Mouse (Mus musculus) erythroblast, embryonic 14.5 days (primary cell): ENCODE measurements around the gene Ptdss2. TPM values are rescaled to one million over a fixed set of nuclear protein-coding genes. Genes with fewer than 3 reads are reported as not detected.
A peak's percentile ranks its signal among the peaks of the same experiment; 100 is the strongest.

Source experiments
- H3K27me3 ChIP-seq: 2 replicates; pipeline ENCODE4 v1.6.1; 2012; ENCODE audit warnings: inconsistent platforms; ENCODE audit not compliant: control insufficient read depth
- H3K36me3 ChIP-seq: 2 replicates; pipeline ENCODE4 v1.6.1; 2012; ENCODE audit warnings: mild to moderate bottlenecking, inconsistent platforms; ENCODE audit not compliant: control insufficient read depth
- H3K4me1 ChIP-seq: 2 replicates; pipeline ENCODE4 v1.6.1; 2012; ENCODE audit warnings: inconsistent platforms; ENCODE audit not compliant: control insufficient read depth
- H3K4me3 ChIP-seq: replicated peaks from 2 replicates; pipeline ENCODE3; 2012; ENCODE audit warnings: moderate library complexity, mild to moderate bottlenecking, inconsistent platforms
- H3K9me3 ChIP-seq: 2 replicates; pipeline ENCODE4 v1.6.1; 2012; ENCODE audit warnings: low read length, inconsistent platforms, mixed read lengths; ENCODE audit not compliant: control insufficient read depth
- GATA1 ChIP-seq: IDR thresholded peaks from 2 replicates; pipeline ENCODE4 v1.6.1; 2012; ENCODE audit warnings: low read length, inconsistent platforms, mixed read lengths
- TAL1 ChIP-seq: IDR thresholded peaks from 3 replicates; pipeline ENCODE4 v1.6.1; 2012; ENCODE audit warnings: low read length, inconsistent platforms, mixed read lengths
- polyA plus RNA-seq: library from polyadenylated mRNA; stranded (reverse); fragments of >175 nt; gene quantifications from 2 replicates; pipeline ENCODE4 v1.2.3, GENCODE M21; 2012

Ptdss2 gene
- polyA plus RNA-seq, 1 experiment, result 156 TPM

GRCm38 (mm10) chr7:141093950-141094349 lies 28.2 kb upstream of the Ptdss2 start:
- TF ChIP-seq GATA1, result no peak
- no peak for TF ChIP-seq TAL1
- H3K9me3 ChIP-seq, result no peaks in the 10 kb centered on the region
- H3K27me3 ChIP-seq, result peaks cover 24% of the 10 kb centered on the region
- no peak overlapping the region for H3K4me3 ChIP-seq
- peaks cover 53% of the 10 kb centered on the region for H3K4me1 ChIP-seq
- H3K36me3 ChIP-seq, result peaks cover 2% of the 10 kb centered on the region; the same call in 1 of the 2 replicates

- peaks cover 57% of the 10 kb centered on the region for H3K4me1 ChIP-seq
Observed at GRCm38 (mm10) chr7:141094487-141095205, 27.5 kb upstream of the Ptdss2 start.

GRCm38 (mm10) chr7:141096021-141096420 lies 26.2 kb upstream of the Ptdss2 start:
- no peaks in the 10 kb centered on the region for H3K9me3 ChIP-seq
- TF ChIP-seq TAL1 (no peak), GATA1 (no peak)
- peaks cover 68% of the 10 kb centered on the region for H3K4me1 ChIP-seq

More at GRCm38 (mm10) chr7:141094487-141095205, 27.5 kb upstream of the Ptdss2 start:
- no peaks in the 10 kb centered on the region for H3K9me3 ChIP-seq
- no peak for TF ChIP-seq TAL1
- TF ChIP-seq GATA1, result no peak
- H3K4me3 ChIP-seq, result peak overlapping the region; percentile 28
- peaks cover 2% of the 10 kb centered on the region; the same call in 1 of the 2 replicates for H3K36me3 ChIP-seq
- peaks cover 23% of the 10 kb centered on the region for H3K27me3 ChIP-seq

GRCm38 (mm10) chr7:141096649-141097056 lies 25.5 kb upstream of the Ptdss2 start:
- TF ChIP-seq TAL1 (no peak), GATA1 (no peak)
- peaks cover 2% of the 10 kb centered on the region; the same call in 1 of the 2 replicates for H3K36me3 ChIP-seq
- peaks cover 66% of the 10 kb centered on the region for H3K4me1 ChIP-seq
- H3K9me3 ChIP-seq, result no peaks in the 10 kb centered on the region
- peaks cover 31% of the 10 kb centered on the region for H3K27me3 ChIP-seq
- H3K4me3 ChIP-seq, result peak overlapping the region; percentile 19

More at GRCm38 (mm10) chr7:141096021-141096420, 26.2 kb upstream of the Ptdss2 start:
- H3K36me3 ChIP-seq, result peaks cover 2% of the 10 kb centered on the region; the same call in 1 of the 2 replicates
- H3K27me3 ChIP-seq, result peaks cover 26% of the 10 kb centered on the region
- H3K4me3 ChIP-seq, result no peak overlapping the region

- Histone ChIP-seq H3K4me1 (peaks cover 61% of the 10 kb centered on the region), H3K4me3 (no peak overlapping the region), H3K27me3 (peaks cover 36% of the 10 kb centered on the region)
Observed at GRCm38 (mm10) chr7:141097177-141097576, 25.0 kb upstream of the Ptdss2 start.

GRCm38 (mm10) chr7:141099911-141100691 lies 22.1 kb upstream of the Ptdss2 start, which contains the start of gene Sigirr:
TSS of gene Sigirr (minus strand) at chr7:141100572.
- Histone ChIP-seq H3K4me1 (peaks cover 67% of the 10 kb centered on the region), H3K4me3 (peak within 1 kb of the TSS; percentile 63), H3K36me3 (no peaks in the 10 kb centered on the region), H3K9me3 (no peaks in the 10 kb centered on the region), H3K27me3 (peaks cover 39% of the 10 kb centered on the region)
- no peak for TF ChIP-seq GATA1

More at GRCm38 (mm10) chr7:141097177-141097576, 25.0 kb upstream of the Ptdss2 start:
- Histone ChIP-seq H3K36me3 (peaks cover 2% of the 10 kb centered on the region; the same call in 1 of the 2 replicates), H3K9me3 (no peaks in the 10 kb centered on the region)
- no peak for TF ChIP-seq TAL1
- TF ChIP-seq GATA1, result no peak

- TF ChIP-seq GATA1 (no peak), TAL1 (no peak)
Observed at GRCm38 (mm10) chr7:141103161-141103560, 19.0 kb upstream of the Ptdss2 start.

GRCm38 (mm10) chr7:141115874-141116273 lies 6.3 kb upstream of the Ptdss2 start:
- Histone ChIP-seq H3K4me1 (peaks cover 48% of the 10 kb centered on the region), H3K36me3 (no peaks in the 10 kb centered on the region), H3K4me3 (no peak overlapping the region), H3K9me3 (no peaks in the 10 kb centered on the region), H3K27me3 (peaks cover 16% of the 10 kb centered on the region)
- TF ChIP-seq GATA1 (no peak), TAL1 (no peak)

More at GRCm38 (mm10) chr7:141103161-141103560, 19.0 kb upstream of the Ptdss2 start:
- Histone ChIP-seq H3K4me3 (peak overlapping the region; percentile 8), H3K9me3 (peaks cover 3% of the 10 kb centered on the region; the same call in 1 of the 2 replicates), H3K4me1 (peaks cover 41% of the 10 kb centered on the region), H3K27me3 (peaks cover 45% of the 10 kb centered on the region), H3K36me3 (no peaks in the 10 kb centered on the region)

- H3K27me3 ChIP-seq, result peaks cover 12% of the 10 kb centered on the region
- TF ChIP-seq GATA1, result no peak
- no peak for TF ChIP-seq TAL1
- peaks cover 61% of the 10 kb centered on the region for H3K4me1 ChIP-seq
Observed at GRCm38 (mm10) chr7:141117636-141118035, 4.5 kb upstream of the Ptdss2 start, which contains the start of gene Ano9. TSS of gene Ano9 (minus strand) at chr7:141117806.

More at GRCm38 (mm10) chr7:141117636-141118035, 4.5 kb upstream of the Ptdss2 start, which contains the start of gene Ano9:
- Histone ChIP-seq H3K9me3 (no peaks in the 10 kb centered on the region), H3K4me3 (no peak within 1 kb of the TSS), H3K36me3 (no peaks in the 10 kb centered on the region)
